Mouse (Mus musculus) bone marrow, adult 2 months (tissue): Measurements from ENCODE around the gene Gm49354.

Experiments used
- CTCF ChIP-seq: fragments of 200-500 bp; IDR thresholded peaks from 2 replicates; pipeline ENCODE4 v1.5.1; 2011; ENCODE audit warnings: low read length, control low read depth; ENCODE audit not compliant: control insufficient read depth, insufficient read depth
- POLR2A ChIP-seq: fragments of 200-500 bp; IDR thresholded peaks from 2 replicates; pipeline ENCODE4 v1.6.1; 2011; ENCODE audit warnings: low read depth, mild to moderate bottlenecking, control low read depth, low read length, borderline replicate concordance; ENCODE audit not compliant: control insufficient read depth

- TF ChIP-seq POLR2A (no peak), CTCF (no peak)
Measured at GRCm38 (mm10) chr13:59710230-59710629, 71.8 kb downstream of the Gm49354 start, which contains the start of gene Spata31d1a.
